11 mouse cellular contexts compared by ENCODE assay signal in genomic region chr5:110287084-110287475, GRCm38 (mm10). TPM values are rescaled to one million over a fixed set of nuclear protein-coding genes. Genes with fewer than 3 reads are reported as not detected.
A peak's percentile ranks its signal among the peaks of the same experiment; 100 is the strongest.
DNase-seq lines count a peak whose midpoint lies in the region; ATAC-seq and TF ChIP-seq lines count a peak whose summit lies in the region.
"Had no signal": no experiment of that assay in that cellular context is flagged by ENCODE, and none has a peak within 500 bp of the region (broad histone marks: within the 10 kb centered on the region; RNA-seq: fewer than 3 reads in every experiment).

No protein-coding gene starts in this region.

- peaks cover 29% of the 10 kb centered on the region for H3K36me3 ChIP-seq in heart, embryonic 14.5 days (ENCODE audit: control insufficient read depth, insufficient read depth, low read length)
- H3K36me3 ChIP-seq in G1E (replicated peaks), result peaks cover 55% of the 10 kb centered on the region
- H3K36me3 ChIP-seq in hindbrain, embryonic 13.5 days, result peaks cover 10% of the 10 kb centered on the region

- H3K27ac ChIP-seq in heart, embryonic 14.5 days (replicated peaks in 1 of 2; ENCODE audit: control insufficient read depth in 1 of 2, insufficient read depth in 1 of 2, low read depth in 2 of 2, low read length in 2 of 2), result no peak overlapping the region
- H3K27ac ChIP-seq in hindbrain, embryonic 13.5 days, result no peak overlapping the region

- 72% methylated on average over 2 of the region's 2 CpGs for WGBS in heart, embryonic 14.5 days
- 77% methylated on average over 2 of the region's 2 CpGs for WGBS in hindbrain, embryonic 13.5 days

- no peaks in the 10 kb centered on the region for H3K27me3 ChIP-seq in heart, embryonic 14.5 days (ENCODE audit: control insufficient read depth, insufficient read depth, low read length)
- no peaks in the 10 kb centered on the region for H3K27me3 ChIP-seq in G1E (ENCODE audit: insufficient read depth, low read length)
- H3K27me3 ChIP-seq in hindbrain, embryonic 13.5 days, result peaks cover 23% of the 10 kb centered on the region

- H3K9me3 ChIP-seq in heart, embryonic 14.5 days (ENCODE audit: control insufficient read depth, low read length), result no peaks in the 10 kb centered on the region
- no peaks in the 10 kb centered on the region for H3K9me3 ChIP-seq in G1E (replicated peaks)
- H3K9me3 ChIP-seq in hindbrain, embryonic 13.5 days, result no peaks in the 10 kb centered on the region

- H3K4me2 ChIP-seq in heart, embryonic 14.5 days (ENCODE audit: low read length), result peak overlapping the region; percentile 98
- peak overlapping the region; percentile 91 for H3K4me2 ChIP-seq in hindbrain, embryonic 13.5 days

- H3K4me1 ChIP-seq in heart, embryonic 14.5 days (ENCODE audit: control insufficient read depth in 2 of 2, insufficient read depth in 2 of 2, low read length in 2 of 2), result peaks cover 2 to 12% of the 10 kb centered on the region in 2 experiments; a peak in 3 of 4 replicates
- peaks cover 59% of the 10 kb centered on the region for H3K4me1 ChIP-seq in G1E (ENCODE audit: insufficient read depth, low read depth, low read length)
- peaks cover 14% of the 10 kb centered on the region; the same call in 1 of the 2 replicates for H3K4me1 ChIP-seq in hindbrain, embryonic 13.5 days (replicated peaks)

- no peak for DNase-seq in heart, postnatal 14 days
- DNase-seq in G1E (ENCODE audit: low spot score), result no peak
- peak; percentile 0 for DNase-seq in mesoderm, embryonic 11.5 days (ENCODE audit: low read depth, low spot score)
- no peak for DNase-seq in T-cell, adult 2 months (ENCODE audit: low spot score)
- DNase-seq in layer of hippocampus, adult 9-10 months (ENCODE audit: low spot score), result no peak
- DNase-seq in frontal cortex, postnatal 36 days (ENCODE audit: low spot score in 2 of 2), result no peak
- DNase-seq: kidney, adult 18-20 months; thymus, postnatal 14 days had no signal

- H3K4me3 ChIP-seq in heart, embryonic 14.5 days (ENCODE audit: control insufficient read depth in 1 of 2, insufficient read depth in 1 of 2, low read depth in 1 of 2, low read length in 2 of 2), result peak overlapping the region in 1 of 2 experiments; percentile 64; a peak in 2 of 4 replicates
- peak overlapping the region; percentile 63 for H3K4me3 ChIP-seq in G1E (ENCODE audit: low read depth, low read length)
- H3K4me3 ChIP-seq in hindbrain, embryonic 13.5 days, result peak overlapping the region; percentile 74; the same call in 1 of the 2 replicates

- peak overlapping the region; percentile 81; the same call in 1 of the 2 replicates for H3K9ac ChIP-seq in heart, embryonic 14.5 days (ENCODE audit: low read length)
- H3K9ac ChIP-seq in hindbrain, embryonic 13.5 days, result no peak overlapping the region

- TF ChIP-seq CTCF in G1E (IDR thresholded peaks at IDR 0.05; ENCODE audit: low read depth, low read length), result no peak

- no peak for ATAC-seq in heart, embryonic 14.5 days (ENCODE audit: insufficient number of reproducible peaks, insufficient read depth, low FRiP score, low read depth)
- ATAC-seq in G1E (ENCODE audit: extremely low read depth, insufficient number of reproducible peaks, low FRiP score, poor library complexity, severe bottlenecking), result no peak
- no peak for ATAC-seq in hindbrain, embryonic 13.5 days (ENCODE audit: low FRiP score)

- intact Hi-C loops in heart, postnatal 14 days (cut with DNase I), result no loop called here

RNA-seq across cellular contexts. Expression of gene Pole, which starts 1.0 kb away (rescaled TPM):
- 16.1 and 19.6 TPM in 2 replicates for polyA plus RNA-seq in heart, embryonic 14.5 days (2014; fragmentation: Nextera tagmentation; extraction: Ambion mirVana)
- total RNA-seq in heart, postnatal 14 days (2021), result 1 to 10 TPM; 2.4 to 3.9 TPM
- total RNA-seq in G1E (2014; fragmentation: Nextera tagmentation) (139 and 144 TPM in 2 replicates), G1E (2017) (64.6 and 67.2 TPM in 2 replicates)
- polyA plus RNA-seq in G1E (2012), result 30.0 and 30.9 TPM in 2 replicates
- 8.2 and 9.1 TPM in 2 replicates for polyA plus RNA-seq in hindbrain, embryonic 13.5 days (2015; fragmentation: Nextera tagmentation; extraction: Ambion mirVana)

RNA-seq across cellular contexts. Expression of gene Pxmp2, which starts 1.1 kb away (rescaled TPM):
- 14.6 and 19.4 TPM in 2 replicates for polyA plus RNA-seq in heart, embryonic 14.5 days (2014; fragmentation: Nextera tagmentation; extraction: Ambion mirVana)
- total RNA-seq in heart, postnatal 14 days (2021), result 10 to 100 TPM; 49.9 to 60.2 TPM
- 13.0 and 17.5 TPM in 2 replicates for total RNA-seq in G1E (2014; fragmentation: Nextera tagmentation)
- total RNA-seq in G1E (2017), result 12.9 and 15.6 TPM in 2 replicates
- 41.4 and 52.9 TPM in 2 replicates for polyA plus RNA-seq in G1E (2012)
- polyA plus RNA-seq in hindbrain, embryonic 13.5 days (2015; fragmentation: Nextera tagmentation; extraction: Ambion mirVana), result 9.8 and 10.5 TPM in 2 replicates

RNA-seq across cellular contexts. Expression of gene Pgam5, which starts 17.4 kb away (rescaled TPM):
- polyA plus RNA-seq in heart, embryonic 14.5 days (2014; fragmentation: Nextera tagmentation; extraction: Ambion mirVana), result 56.3 and 58.3 TPM in 2 replicates
- total RNA-seq in heart, postnatal 14 days (2021), result 10 to 100 TPM; 28.9 to 32.3 TPM
- total RNA-seq in G1E (2014; fragmentation: Nextera tagmentation) (52.8 and 69.2 TPM in 2 replicates), G1E (2017) (67.0 and 76.5 TPM in 2 replicates)
- polyA plus RNA-seq in G1E (2012), result 20.9 and 23.8 TPM in 2 replicates
- 89.4 and 93.9 TPM in 2 replicates for polyA plus RNA-seq in hindbrain, embryonic 13.5 days (2015; fragmentation: Nextera tagmentation; extraction: Ambion mirVana)

RNA-seq across cellular contexts. Expression of gene P2rx2, which starts 55.9 kb away (rescaled TPM):
- not detected in 2 replicates for polyA plus RNA-seq in heart, embryonic 14.5 days (2014; fragmentation: Nextera tagmentation; extraction: Ambion mirVana)
- not detected for total RNA-seq in heart, postnatal 14 days (2021)
- total RNA-seq in G1E (2014; fragmentation: Nextera tagmentation), result not detected in 2 replicates
- not detected in 2 replicates for total RNA-seq in G1E (2017)
- not detected in 2 replicates for polyA plus RNA-seq in G1E (2012)
- polyA plus RNA-seq in hindbrain, embryonic 13.5 days (2015; fragmentation: Nextera tagmentation; extraction: Ambion mirVana), result 5.1 and 6.5 TPM in 2 replicates
- total RNA-seq: neutrophil, adult 5-6 weeks had no signal

RNA-seq across cellular contexts. Expression of gene Ankle2, which starts 56.3 kb away (rescaled TPM):
- polyA plus RNA-seq in heart, embryonic 14.5 days (2014; fragmentation: Nextera tagmentation; extraction: Ambion mirVana), result 25.4 and 27.3 TPM in 2 replicates
- total RNA-seq in heart, postnatal 14 days (2021), result 10 to 100 TPM; 25.8 to 25.9 TPM
- total RNA-seq in G1E (2014; fragmentation: Nextera tagmentation), result 42.6 and 52.7 TPM in 2 replicates
- total RNA-seq in G1E (2017), result 34.3 and 40.7 TPM in 2 replicates
- polyA plus RNA-seq in G1E (2012), result 8.1 and 11.7 TPM in 2 replicates
- 22.8 and 23.8 TPM in 2 replicates for polyA plus RNA-seq in hindbrain, embryonic 13.5 days (2015; fragmentation: Nextera tagmentation; extraction: Ambion mirVana)
